Mouse (Mus musculus) retina, postnatal 7 days (tissue): ENCODE results near the gene Olfr816.
"Not testable (repeated sequence)": the region's sequence is repeated elsewhere in the genome, so short reads cannot be mapped to it uniquely, and the experiment has no call there.

Experiments used
- DNase-seq: peaks from one replicate; pipeline ENCODE4 v3.0.0-alpha.2; 2012; ENCODE audit warnings: low read depth, low spot score

Gene Olfr816

DNA sequence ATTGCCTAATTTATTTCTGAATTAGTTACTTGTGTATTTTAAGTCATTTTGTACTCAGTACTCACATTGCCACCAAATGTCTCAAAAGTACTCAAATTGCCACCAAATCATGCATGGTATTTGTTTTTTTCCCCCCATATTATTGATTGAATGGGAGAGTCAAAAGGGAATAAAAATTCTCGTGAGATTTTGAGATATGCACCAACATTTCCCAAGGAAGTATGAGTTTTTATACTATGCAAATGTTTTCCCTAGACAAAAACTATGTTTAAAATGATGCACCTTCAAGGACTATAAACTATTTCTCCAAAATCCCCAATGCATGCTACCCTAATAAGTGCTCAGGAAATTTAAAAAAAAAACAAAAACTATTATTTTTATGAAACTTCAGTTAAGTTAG is at the start of gene Olfr816:
Olfr816 (minus strand) TSS at position 101 of the 400 bp plus-strand sequence.
- DNase-seq = no peak

DNA sequence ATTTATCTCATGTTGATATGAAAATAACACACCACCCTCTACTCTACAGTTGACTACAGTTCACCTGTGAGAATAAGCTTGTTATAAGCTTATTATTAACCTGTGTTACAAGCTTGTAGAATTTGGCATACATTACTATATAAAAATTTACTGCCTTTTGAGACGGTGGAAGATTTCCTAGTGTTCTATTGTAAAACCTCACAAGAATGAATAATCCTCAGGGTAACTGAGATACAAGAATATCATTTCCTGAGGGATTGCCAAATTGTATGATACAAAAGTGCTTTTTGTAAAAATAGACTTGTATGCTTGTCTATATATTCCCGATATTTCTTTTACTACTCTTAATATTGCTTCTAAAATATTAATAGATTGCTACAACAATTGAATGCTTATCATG is 33.6 kb upstream of the Olfr816 start, which contains the start of gene Olfr818:
Olfr818 (minus strand) TSS at position 101 of the 400 bp plus-strand sequence.
- no peak for DNase-seq

DNA sequence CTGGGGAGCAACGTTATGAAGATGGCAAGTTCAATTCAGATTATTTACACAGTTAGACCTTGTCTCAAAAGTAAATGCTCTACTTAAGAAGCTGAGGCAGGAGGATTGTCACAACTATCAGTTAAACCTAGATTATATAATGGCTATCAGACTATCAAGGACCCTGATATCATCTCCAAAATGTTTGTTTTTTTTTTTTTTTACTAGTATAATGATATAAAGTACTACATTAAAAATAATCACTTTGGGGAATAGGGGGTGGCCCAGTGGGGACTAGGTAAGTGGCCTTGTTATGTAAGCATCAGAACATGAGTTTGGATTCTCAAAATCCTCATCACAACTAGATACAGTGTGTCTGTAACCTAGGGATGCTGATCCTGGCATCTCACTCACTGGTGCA is 9.6 kb downstream of the Olfr816 start, which contains the start of gene Olfr815:
Olfr815 (minus strand) TSS at position 101 of the 400 bp plus-strand sequence.
- not testable (repeated sequence) for DNase-seq

DNA sequence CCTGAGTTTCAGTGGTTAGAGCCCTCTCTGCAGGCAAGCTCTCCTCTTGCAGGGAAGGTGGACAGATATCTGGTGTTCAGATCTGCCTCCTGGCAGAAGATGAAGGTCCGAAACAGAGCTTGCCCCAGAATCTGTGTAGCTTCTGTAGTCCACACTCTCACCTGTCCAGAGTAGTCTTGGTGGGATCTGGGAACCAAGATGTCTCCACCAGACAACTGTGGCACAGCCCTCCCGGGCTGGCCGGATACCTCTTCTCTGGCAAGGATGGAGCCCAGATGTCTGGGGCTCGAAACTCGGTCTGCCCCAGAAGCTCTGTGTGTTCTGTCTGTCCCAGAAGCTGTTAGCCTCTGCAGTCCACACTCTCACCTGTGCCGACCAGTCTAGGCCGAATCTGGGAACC is 29.5 kb downstream of the Olfr816 start:
- DNase-seq = no peak

DNA sequence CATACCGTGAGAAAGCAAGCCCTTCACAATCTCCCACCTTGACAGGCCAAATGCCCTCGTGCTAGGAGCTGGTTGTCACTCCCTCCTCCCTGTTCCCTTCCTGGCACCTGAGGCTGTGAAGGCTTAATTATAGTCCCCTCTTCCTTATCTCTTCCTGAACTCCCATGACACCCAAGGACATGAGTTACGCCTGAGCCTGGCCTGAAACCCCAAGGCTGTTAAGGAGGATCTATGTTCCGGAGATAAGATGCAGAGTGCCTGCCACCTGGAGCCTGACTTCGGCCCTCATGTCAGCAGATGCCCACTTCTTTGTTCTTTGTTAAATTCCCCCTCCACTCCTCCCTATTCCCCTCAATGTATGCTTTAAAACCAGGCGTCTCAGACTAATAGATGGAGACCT is 29.9 kb downstream of the Olfr816 start:
- DNase-seq = not testable (repeated sequence)

DNA sequence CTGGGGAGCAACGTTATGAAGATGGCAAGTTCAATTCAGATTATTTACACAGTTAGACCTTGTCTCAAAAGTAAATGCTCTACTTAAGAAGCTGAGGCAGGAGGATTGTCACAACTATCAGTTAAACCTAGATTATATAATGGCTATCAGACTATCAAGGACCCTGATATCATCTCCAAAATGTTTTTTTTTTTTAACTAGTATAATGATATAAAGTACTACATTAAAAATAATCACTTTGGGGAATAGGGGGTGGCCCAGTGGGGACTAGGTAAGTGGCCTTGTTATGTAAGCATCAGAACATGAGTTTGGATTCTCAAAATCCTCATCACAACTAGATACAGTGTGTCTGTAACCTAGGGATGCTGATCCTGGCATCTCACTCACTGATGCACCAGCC is 35.6 kb downstream of the Olfr816 start, which contains the start of gene Olfr814:
Olfr814 (minus strand) TSS at position 101 of the 400 bp plus-strand sequence.
- DNase-seq = not testable (repeated sequence)
